Mouse (Mus musculus): ENCODE data around the gene Stk39. TPM values are rescaled to one million over a fixed set of nuclear protein-coding genes. Genes with fewer than 3 reads are reported as not detected.

Stk39 gene
- total RNA-seq, 2 experiments from 2014 or later: 77.5 to 80.1 TPM

DNA sequence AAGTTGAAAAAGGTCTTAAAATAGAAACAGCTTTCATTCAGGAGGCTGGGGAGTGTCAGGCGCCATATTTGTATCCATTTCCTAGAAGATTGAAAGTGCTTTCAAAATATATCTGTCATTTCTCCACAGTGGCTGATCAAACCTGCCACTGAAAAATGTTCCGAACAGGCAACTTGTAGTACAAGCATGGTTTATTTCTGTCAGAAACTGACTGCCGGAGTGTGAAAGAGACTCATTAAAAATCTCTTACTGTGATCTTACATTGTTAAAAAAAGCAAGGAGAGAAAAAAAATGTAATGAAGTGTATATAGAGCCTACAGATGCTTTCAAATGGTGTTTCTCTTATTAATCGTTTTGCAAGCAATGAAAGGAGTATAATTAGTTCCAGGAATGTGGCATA lies 165.5 kb downstream of the Stk39 start:
- intact Hi-C loops (cut with DNase I): loop anchor here (5.0 kb wide), 1 partner anchor 49 kb away; no protein-coding TSS in a partner anchor
- DNase-seq (ENCODE audit: low spot score in 2 of 2): no peak

DNA sequence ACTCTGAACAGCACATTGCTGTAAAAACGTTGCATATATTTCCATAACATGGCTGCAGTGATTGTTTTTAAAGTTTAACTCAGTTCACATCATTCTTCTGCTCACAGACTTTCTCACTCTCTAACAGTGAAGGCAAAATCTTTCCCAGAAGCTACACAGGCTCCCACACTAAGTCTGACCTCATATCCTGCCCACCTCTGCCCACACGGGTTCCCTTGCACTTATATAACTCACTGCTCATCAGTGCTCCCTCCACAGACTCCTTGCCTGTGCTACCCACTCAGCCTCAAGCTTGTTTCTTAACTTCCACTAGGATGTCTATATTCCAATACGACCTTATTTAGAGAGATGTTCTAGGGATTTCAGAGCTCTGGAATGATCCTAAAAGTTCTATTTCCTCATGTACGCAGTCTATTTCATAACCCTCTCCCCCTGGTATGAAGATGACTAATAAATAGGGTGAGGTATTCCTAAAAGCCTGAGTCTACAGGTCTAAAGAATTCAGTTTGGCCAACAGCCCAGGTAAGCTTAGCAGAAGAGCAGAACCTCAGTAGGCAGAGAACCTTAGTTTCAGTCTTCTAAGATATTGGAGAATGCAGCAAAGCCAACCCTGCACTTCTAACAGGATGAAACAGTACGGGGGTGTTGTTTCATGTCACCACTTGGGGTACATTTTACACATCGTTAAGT lies 167.2 kb downstream of the Stk39 start:
- intact Hi-C loops (cut with DNase I): loop anchor here (5.0 kb wide), 1 partner anchor 48 kb away; no protein-coding TSS in a partner anchor

GRCm38 (mm10) chr2:68301811-68302542 lies 170.1 kb downstream of the Stk39 start:
- peak; percentile 61 to 76 for DNase-seq (ENCODE audit: low spot score in 2 of 2)
- intact Hi-C loops (cut with DNase I): no loop called here

More for the DNA sequence above, 167.2 kb downstream of the Stk39 start:
- peak; percentile 45 to 67 for DNase-seq (ENCODE audit: low spot score in 2 of 2)

DNA sequence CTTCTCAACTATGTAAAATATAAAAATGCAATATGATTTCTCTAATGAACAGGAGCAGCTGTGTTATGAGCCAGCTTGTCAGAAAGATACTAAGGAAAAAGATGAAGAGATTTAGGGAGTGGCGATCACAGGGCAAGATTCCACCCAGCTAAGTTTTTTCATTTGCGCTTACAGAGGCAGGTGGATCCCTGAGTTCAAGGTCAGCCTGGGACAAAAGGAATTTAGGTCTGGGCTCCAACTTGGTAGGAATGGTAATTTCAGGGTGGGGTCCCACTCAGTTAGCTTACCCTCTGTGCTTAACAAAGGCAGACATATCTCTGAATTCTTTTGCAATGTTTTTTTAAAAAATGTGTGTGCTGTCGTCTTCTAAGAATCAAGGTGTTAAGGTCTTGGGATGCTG lies 173.7 kb downstream of the Stk39 start:
- DNase-seq (ENCODE audit: low spot score in 2 of 2): no peak
- intact Hi-C loops (cut with DNase I): no loop called here

DNA sequence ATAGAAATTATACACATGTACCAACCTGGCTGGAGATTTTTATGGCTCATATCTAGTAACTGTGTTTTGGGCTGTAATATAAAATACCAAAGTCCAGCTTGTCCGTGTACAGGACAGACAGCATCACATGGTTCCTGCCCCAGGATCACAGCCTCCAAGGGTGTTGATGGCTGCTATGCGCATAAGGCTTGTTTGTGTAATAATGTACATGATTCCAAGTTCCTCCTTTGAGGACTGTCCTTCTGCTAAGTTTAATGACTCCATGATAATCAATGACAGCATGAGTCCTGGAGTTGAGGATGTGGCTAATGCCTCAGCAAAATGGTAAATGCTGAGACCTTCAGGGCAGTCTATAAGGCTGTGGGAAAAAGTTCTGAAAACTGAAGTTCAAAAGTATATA lies 174.1 kb downstream of the Stk39 start:
- intact Hi-C loops (cut with DNase I): no loop called here
- DNase-seq (ENCODE audit: low spot score in 2 of 2): no peak

- no peak for DNase-seq (ENCODE audit: low spot score in 2 of 2)
- intact Hi-C loops (cut with DNase I): no loop called here
Observed at GRCm38 (mm10) chr2:68296743-68297142, 175.3 kb downstream of the Stk39 start.

- DNase-seq (ENCODE audit: low spot score in 2 of 2): no peak
- intact Hi-C loops (cut with DNase I): no loop called here
Observed at GRCm38 (mm10) chr2:68292539-68293320, 179.3 kb downstream of the Stk39 start.

GRCm38 (mm10) chr2:68291895-68292294 lies 180.2 kb downstream of the Stk39 start:
- DNase-seq (ENCODE audit: low spot score in 2 of 2): no peak
- intact Hi-C loops (cut with DNase I): no loop called here

DNA sequence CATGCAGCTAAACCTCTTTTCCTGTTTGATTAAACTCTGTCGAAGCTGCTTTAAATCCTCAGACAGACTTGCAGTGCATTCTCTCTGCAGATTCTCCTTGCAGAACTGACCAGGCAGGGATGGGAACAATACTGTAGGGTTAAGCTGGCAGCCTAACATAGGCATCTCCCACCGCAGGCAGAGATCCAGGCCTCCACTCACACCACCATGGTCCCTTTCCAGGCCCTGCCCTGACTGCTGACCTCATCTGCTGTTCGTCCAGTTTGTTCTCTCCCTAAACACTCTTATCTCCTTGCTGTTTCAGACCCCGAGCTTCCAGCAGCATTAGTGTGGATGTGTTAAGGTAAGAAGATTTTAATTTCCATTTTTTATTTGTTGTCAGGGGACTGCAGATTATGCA lies 182.1 kb downstream of the Stk39 start:
- intact Hi-C loops (cut with DNase I): no loop called here
- DNase-seq (ENCODE audit: low spot score in 2 of 2): no peak

GRCm38 (mm10) chr2:68289177-68289576 lies 182.9 kb downstream of the Stk39 start:
- intact Hi-C loops (cut with DNase I): no loop called here
- no peak for DNase-seq (ENCODE audit: low spot score in 2 of 2)

GRCm38 (mm10) chr2:68288106-68288505 lies 184.0 kb downstream of the Stk39 start:
- intact Hi-C loops (cut with DNase I): no loop called here
- DNase-seq (ENCODE audit: low spot score in 2 of 2): no peak

- DNase-seq (ENCODE audit: low spot score in 2 of 2): no peak
- intact Hi-C loops (cut with DNase I): no loop called here
Observed at GRCm38 (mm10) chr2:68284391-68284790, 187.7 kb downstream of the Stk39 start.

- no peak for DNase-seq (ENCODE audit: low spot score in 2 of 2)
Observed at GRCm38 (mm10) chr2:68283021-68283548, 189.0 kb downstream of the Stk39 start.

DNA sequence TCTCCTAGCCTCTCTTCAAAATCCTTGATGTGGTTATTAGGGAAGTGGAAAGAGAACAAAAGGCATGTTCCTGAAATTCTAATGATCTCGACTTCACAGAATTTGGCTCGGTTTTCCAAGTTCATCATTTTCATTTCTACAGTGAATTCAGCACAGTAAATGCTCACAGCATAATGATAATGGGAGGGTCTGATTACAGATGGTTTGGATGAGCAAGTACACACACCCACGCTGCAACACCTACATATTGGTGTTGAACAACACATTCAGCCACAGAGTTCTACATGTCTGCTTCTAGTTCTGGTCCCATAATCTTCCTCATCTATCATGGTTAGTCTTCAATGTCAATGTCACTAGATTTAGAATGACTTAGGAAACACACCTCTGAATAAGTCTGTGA lies 190.5 kb downstream of the Stk39 start:
- intact Hi-C loops (cut with DNase I): no loop called here
- no peak for DNase-seq (ENCODE audit: low spot score in 2 of 2)

More at GRCm38 (mm10) chr2:68283021-68283548, 189.0 kb downstream of the Stk39 start:
- intact Hi-C loops (cut with DNase I): no loop called here

DNA sequence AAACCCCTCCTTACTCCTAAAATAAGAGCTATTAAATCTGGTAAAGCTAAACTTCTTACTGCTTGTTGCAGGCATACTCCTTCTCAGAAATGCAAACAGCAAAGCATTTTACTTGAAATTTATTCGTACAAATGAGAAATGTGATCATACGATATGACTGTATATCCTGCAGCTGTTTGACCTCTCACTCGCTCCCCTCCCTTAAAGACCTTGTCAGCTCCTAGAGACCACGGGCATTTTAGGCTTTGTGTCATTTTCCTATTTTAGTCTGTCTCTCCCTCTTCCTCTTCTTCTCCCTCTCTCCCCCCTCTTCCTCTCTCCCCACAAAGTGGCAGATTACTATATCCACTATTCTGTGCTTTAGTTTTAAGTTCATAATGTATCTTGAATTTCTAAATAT lies 200.8 kb downstream of the Stk39 start:
- no peak for DNase-seq (ENCODE audit: low spot score in 2 of 2)
- intact Hi-C loops (cut with DNase I): no loop called here

- no peak for DNase-seq (ENCODE audit: low spot score in 2 of 2)
- intact Hi-C loops (cut with DNase I): no loop called here
Observed at GRCm38 (mm10) chr2:68270836-68271235, 201.2 kb downstream of the Stk39 start.

DNA sequence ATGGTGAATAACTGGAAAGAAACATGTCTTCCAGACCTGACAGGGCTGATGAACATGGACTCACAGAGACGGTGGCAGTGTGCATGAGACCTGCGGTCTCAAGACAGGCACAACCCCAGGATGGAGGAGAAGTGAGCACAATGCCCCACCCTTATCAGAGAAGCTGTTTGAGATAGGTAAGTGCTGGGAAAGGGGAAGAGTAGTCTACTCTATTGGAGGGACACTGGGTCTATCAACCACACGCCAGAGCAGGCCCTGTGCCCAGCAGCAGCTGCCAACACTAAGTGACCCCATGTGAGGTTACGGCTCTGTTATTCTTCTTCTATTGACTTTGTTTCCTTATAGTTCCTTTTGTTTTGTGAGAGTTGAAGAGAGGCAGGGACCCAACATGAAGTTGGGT lies 202.4 kb downstream of the Stk39 start:
- intact Hi-C loops (cut with DNase I): no loop called here
- no peak for DNase-seq (ENCODE audit: low spot score in 2 of 2)

DNA sequence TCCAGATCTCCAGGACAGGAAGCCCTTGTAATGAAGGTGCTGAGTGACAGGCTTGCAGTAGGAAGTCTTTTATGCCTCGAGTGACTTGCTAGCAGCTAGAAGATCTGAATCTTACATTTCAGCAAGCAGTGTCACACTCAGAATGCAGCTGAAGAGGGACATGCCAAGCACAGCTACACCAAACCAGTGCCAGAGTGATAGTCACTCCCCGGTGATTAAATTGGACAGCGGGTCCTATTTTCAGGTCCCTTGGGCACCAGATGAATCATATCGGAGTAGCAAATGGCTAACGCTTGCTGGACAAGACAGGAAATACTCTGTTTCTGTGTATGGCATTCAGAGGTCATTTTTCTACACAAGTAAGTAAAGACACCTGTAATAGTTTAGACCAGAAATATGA lies 207.2 kb downstream of the Stk39 start:
- intact Hi-C loops (cut with DNase I): no loop called here

DNA sequence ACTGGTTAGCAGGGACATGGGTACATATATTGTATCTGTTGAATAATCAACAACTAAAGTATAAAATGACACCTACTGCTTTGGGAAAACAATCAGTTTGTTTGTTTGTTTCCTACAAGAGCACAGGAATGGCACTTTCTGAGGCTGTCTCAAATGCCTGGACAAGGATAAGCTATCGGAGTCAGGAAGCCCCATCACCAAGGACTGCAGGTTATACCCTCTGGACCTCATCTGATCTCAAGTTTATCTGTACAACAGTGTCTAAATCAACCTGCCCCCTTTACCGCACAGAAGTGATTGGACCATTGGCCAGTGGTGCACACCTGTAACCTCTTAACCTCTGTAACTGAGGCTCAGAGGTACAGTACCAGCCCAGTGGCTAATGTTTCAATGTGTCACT lies 211.2 kb downstream of the Stk39 start:
- DNase-seq (ENCODE audit: low spot score in 2 of 2): no peak
- intact Hi-C loops (cut with DNase I): no loop called here

More for the DNA sequence above, 207.2 kb downstream of the Stk39 start:
- DNase-seq (ENCODE audit: low spot score in 2 of 2): no peak

GRCm38 (mm10) chr2:68257571-68257970 lies 214.5 kb downstream of the Stk39 start:
- peak; percentile 44 to 49 for DNase-seq (ENCODE audit: low spot score in 2 of 2)
- intact Hi-C loops (cut with DNase I): loop anchor here (5.0 kb wide), 1 partner anchor 50 kb away; no protein-coding TSS in a partner anchor
